Mouse (Mus musculus) stomach, embryonic 14.5 days (tissue): ENCODE data around the gene Zfp866. TPM values are rescaled to one million over a fixed set of nuclear protein-coding genes. Genes with fewer than 3 reads are reported as not detected.

Source experiments
- ATAC-seq: fragments of 200-750 bp; cut with Nextera tagmentation; 2 replicates; pipeline ENCODE4 v1.8.0; 2017; ENCODE audit warnings: low read depth, moderate TSS enrichment; ENCODE audit not compliant: insufficient number of reproducible peaks, insufficient read depth, low FRiP score
- H3K27ac ChIP-seq: fragments of 300-500 bp; sonication (generic); 2 replicates; pipeline ENCODE4 v1.5.1; 2014; ENCODE audit warnings: mild to moderate bottlenecking, low read length, moderate library complexity, mixed read lengths
- H3K27me3 ChIP-seq: fragments of 300-500 bp; sonication (generic); 2 replicates; pipeline ENCODE4 v1.6.1; 2014; ENCODE audit warnings: low read length, control low read depth, mixed read lengths; ENCODE audit not compliant: control insufficient read depth, insufficient read depth
- H3K36me3 ChIP-seq: fragments of 300-500 bp; sonication (generic); 2 replicates; pipeline ENCODE4 v1.6.1; 2014; ENCODE audit warnings: mild to moderate bottlenecking, control low read depth, low read length, moderate library complexity, mixed read lengths; ENCODE audit not compliant: control insufficient read depth, insufficient read depth
- H3K4me1 ChIP-seq: fragments of 300-500 bp; sonication (generic); 2 replicates; pipeline ENCODE4 v1.6.1; 2014; ENCODE audit warnings: low read length, control low read depth, mixed read lengths; ENCODE audit not compliant: control insufficient read depth, insufficient read depth
- H3K4me2 ChIP-seq: fragments of 300-500 bp; sonication (generic); replicated peaks from 2 replicates; pipeline ENCODE4 v1.6.1; 2014; ENCODE audit warnings: low read depth, low read length, control low read depth
- H3K4me3 ChIP-seq: fragments of 300-500 bp; sonication (generic); 2 replicates; pipeline ENCODE4 v1.5.1; 2014; ENCODE audit warnings: low read depth, low read length, control low read depth
- H3K9ac ChIP-seq: fragments of 300-500 bp; sonication (generic); replicated peaks from 2 replicates; pipeline ENCODE4 v1.6.1; 2014; ENCODE audit warnings: low read depth, mild to moderate bottlenecking, control low read depth, low read length, moderate library complexity, mixed read lengths
- H3K9me3 ChIP-seq: fragments of 300-500 bp; sonication (generic); 2 replicates; pipeline ENCODE4 v1.6.1; 2016; ENCODE audit warnings: low read depth, low read length, control low read depth; ENCODE audit not compliant: control insufficient read depth
- WGBS: fragments of 180-500 bp; shearing (Covaris S2); extraction: QIAGEN DNeasy Blood & Tissue Kit; methylation state at CpG from one replicate; pipeline ENCODE4 v1.1.7; 2014; 5-methylcytosine and 5-hydroxymethylcytosine counted together
- polyA plus RNA-seq: library from polyadenylated mRNA; unstranded; fragments of >200 nt; fragmentation: Nextera tagmentation; extraction: Ambion mirVana; gene quantifications from 2 replicates; pipeline ENCODE4 v1.2.1, GENCODE M21; 2014

Zfp866 gene
- polyA plus RNA-seq, 1 experiment from 2014 or later = 35.4 TPM

DNA sequence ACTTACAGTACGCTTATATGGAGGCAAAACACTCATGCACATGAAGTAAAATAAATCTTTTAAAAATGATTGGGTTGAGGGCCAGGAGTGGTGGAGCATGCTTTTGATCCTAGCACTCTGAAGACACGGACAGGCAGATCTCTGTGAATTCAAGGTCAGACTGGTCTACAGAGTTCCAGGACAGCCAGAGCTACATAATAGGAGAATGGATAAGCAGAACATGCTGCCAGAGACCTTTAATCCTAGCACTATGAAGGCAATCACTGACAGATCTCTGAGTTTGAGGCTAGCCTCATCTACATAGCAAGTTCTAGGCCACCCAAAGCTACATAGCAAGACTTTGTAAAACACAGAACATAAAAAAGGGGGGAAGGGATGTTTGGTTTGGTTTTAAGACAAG, 18.9 kb downstream of the Zfp866 start:
- Histone ChIP-seq H3K36me3 (peaks cover 24% of the 10 kb centered on the region), H3K4me3 (no peak overlapping the region), H3K27ac (no peak overlapping the region), H3K9me3 (peaks cover 5% of the 10 kb centered on the region; the same call in 1 of the 2 replicates), H3K27me3 (no peaks in the 10 kb centered on the region), H3K9ac (no peak overlapping the region), H3K4me2 (no peak overlapping the region), H3K4me1 (peaks cover 6% of the 10 kb centered on the region; the same call in 1 of the 2 replicates)
- no peak for ATAC-seq
- 83% methylated on average over 2 of the region's 2 CpGs for WGBS

DNA sequence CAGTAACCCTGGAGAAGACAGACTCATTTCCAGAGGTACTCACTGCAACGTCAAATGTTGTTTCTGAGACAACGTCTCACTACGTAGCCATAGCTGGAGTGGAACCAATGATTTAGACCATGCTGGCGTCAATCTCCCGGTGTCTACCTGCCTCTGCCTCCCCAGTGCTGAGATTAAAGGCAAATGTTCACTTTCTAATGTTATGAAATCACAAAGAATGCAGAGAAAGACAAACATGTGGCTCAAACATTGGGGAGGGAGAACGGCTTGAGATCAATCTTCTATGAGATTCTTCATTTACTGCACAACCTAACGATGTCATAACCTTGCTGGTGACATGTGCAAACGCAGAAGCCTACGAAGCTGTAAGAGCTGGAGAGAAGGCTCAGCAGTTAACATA, 19.8 kb downstream of the Zfp866 start:
- Histone ChIP-seq H3K4me3 (no peak overlapping the region), H3K9me3 (peaks cover 9% of the 10 kb centered on the region; the same call in 1 of the 2 replicates), H3K27ac (no peak overlapping the region), H3K36me3 (peaks cover 32% of the 10 kb centered on the region), H3K27me3 (no peaks in the 10 kb centered on the region), H3K4me2 (no peak overlapping the region), H3K9ac (no peak overlapping the region), H3K4me1 (peaks cover 6% of the 10 kb centered on the region; the same call in 1 of the 2 replicates)
- ATAC-seq = no peak
- 82% methylated on average over 9 of the region's 9 CpGs for WGBS

- Histone ChIP-seq H3K9ac (no peak overlapping the region), H3K4me2 (no peak overlapping the region), H3K36me3 (peaks cover 45% of the 10 kb centered on the region), H3K4me1 (no peaks in the 10 kb centered on the region), H3K27ac (no peak overlapping the region), H3K9me3 (peaks cover 11% of the 10 kb centered on the region; the same call in 1 of the 2 replicates), H3K4me3 (no peak overlapping the region), H3K27me3 (no peaks in the 10 kb centered on the region)
- 88% methylated on average over 4 of the region's 4 CpGs for WGBS
- ATAC-seq = no peak
These were observed 29.0 kb downstream of the Zfp866 start for GRCm38 (mm10) chr8:69761814-69762445.

DNA sequence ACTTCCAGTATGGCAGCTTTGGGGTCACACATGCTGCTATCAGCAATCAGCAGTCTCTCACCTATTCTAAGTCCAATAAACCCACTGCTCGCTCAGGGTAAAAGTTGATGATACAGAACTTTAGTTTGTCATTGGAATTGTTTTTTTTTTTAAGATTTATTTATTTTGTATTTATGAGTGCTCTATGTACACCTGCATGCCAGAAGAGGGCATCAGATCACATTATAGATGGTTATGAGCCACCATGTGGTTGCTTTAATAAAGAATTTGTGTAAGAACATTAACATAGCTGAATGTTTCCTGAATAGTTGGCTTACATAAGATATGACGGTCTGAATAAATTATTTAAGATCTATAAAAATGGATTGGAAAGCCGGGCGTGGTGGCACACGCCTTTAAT, 32.7 kb downstream of the Zfp866 start:
- H3K9me3 ChIP-seq = no peaks in the 10 kb centered on the region
- H3K27me3 ChIP-seq = no peaks in the 10 kb centered on the region
- 95% methylated on average over 5 of the region's 5 CpGs for WGBS
- H3K4me1 ChIP-seq = no peaks in the 10 kb centered on the region
- no peak for ATAC-seq
- H3K27ac ChIP-seq = no peak overlapping the region
- H3K4me3 ChIP-seq = no peak overlapping the region
- no peak overlapping the region for H3K4me2 ChIP-seq
- peaks cover 23% of the 10 kb centered on the region for H3K36me3 ChIP-seq
- no peak overlapping the region for H3K9ac ChIP-seq

DNA sequence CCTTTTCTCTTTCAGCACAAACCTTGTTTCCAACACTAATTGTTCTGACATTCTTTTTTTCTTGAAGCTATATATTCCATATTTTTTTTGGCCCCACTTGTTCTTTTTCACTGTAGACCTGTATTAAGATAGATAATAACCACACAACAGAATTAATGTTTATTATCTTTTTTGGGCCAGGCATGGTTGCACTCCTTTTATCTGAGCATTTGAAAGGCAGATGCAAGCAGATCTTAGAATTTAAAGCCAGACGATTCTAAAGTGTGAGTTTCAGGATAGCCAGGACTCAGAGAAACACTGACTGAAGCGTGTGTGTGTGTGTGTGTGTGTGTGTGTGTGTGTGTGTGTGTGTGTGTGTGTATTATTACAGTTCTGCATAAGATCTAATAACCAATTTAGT, 38.5 kb downstream of the Zfp866 start:
- H3K9me3 ChIP-seq = no peaks in the 10 kb centered on the region

DNA sequence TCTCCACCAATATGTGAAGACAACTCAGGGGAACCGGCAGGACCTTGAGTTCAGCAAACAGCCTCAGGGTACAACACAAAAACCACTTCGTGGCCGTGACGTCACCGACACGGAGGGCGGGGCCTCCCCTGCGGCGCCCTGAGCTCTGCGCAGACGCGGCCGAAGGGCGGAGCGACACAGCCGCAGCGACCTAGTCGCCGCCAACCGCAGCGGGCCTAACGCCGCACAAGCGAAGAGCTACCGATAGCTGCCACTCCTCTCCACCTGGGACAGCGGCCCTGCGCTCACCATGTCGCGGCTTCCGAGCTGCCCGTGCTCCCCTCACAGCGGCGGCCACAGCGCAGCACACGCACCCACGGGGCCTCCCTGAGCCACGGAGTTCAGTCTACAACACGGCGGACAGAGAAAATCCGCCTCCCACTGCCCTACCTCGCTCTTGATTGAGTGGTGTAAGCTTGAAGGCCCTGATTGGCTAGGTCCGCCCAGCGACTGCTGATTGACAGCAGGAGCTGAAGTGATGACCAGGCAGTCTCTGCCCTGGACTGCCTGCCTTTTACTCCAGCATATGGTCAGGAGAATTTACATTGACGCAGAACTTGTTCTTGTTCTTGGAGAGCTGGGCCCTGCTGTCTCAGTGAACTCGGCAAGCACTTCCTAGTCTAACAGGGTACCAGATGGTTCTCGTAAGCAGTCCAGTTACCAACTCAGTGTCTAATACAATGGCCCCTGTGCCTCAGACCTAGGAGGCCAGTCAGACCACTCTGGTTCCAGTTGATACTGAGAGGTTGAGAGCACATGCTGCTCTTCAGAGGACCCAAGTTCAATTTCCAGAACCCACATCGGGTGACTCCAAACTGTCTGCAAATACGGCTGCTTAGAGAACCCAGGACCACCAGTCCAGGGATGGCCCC, 41.2 kb downstream of the Zfp866 start, which contains the start of gene Zfp963:
Gene Zfp963 (minus strand): TSS at position 427 of the 911 bp plus-strand sequence.
- peak within 1 kb of the TSS; percentile 62 for H3K4me3 ChIP-seq
- no peaks in the 10 kb centered on the region for H3K9me3 ChIP-seq
- peaks cover 8% of the 10 kb centered on the region; the same call in 1 of the 2 replicates for H3K4me1 ChIP-seq
- ATAC-seq = peak; percentile 99
- WGBS = 2% methylated on average over 48 of the region's 48 CpGs
- H3K27me3 ChIP-seq = no peaks in the 10 kb centered on the region
- H3K4me2 ChIP-seq = peak within 1 kb of the TSS; percentile 43
- H3K9ac ChIP-seq = peak within 1 kb of the TSS; percentile 75
- 0 out of 2 replicates have a peak, but pooled peaks cover 3% of the 10 kb centered on the region for H3K36me3 ChIP-seq
- peak within 1 kb of the TSS; percentile 93 for H3K27ac ChIP-seq

More for the DNA sequence above, 38.5 kb downstream of the Zfp866 start:
- Histone ChIP-seq H3K4me3 (no peak overlapping the region), H3K27ac (no peak overlapping the region), H3K4me2 (no peak overlapping the region), H3K27me3 (no peaks in the 10 kb centered on the region), H3K36me3 (peaks cover 15% of the 10 kb centered on the region), H3K4me1 (peaks cover 8% of the 10 kb centered on the region; the same call in 1 of the 2 replicates), H3K9ac (no peak overlapping the region)
- no peak for ATAC-seq
- 90% methylated on average over 2 of the region's 2 CpGs for WGBS

DNA sequence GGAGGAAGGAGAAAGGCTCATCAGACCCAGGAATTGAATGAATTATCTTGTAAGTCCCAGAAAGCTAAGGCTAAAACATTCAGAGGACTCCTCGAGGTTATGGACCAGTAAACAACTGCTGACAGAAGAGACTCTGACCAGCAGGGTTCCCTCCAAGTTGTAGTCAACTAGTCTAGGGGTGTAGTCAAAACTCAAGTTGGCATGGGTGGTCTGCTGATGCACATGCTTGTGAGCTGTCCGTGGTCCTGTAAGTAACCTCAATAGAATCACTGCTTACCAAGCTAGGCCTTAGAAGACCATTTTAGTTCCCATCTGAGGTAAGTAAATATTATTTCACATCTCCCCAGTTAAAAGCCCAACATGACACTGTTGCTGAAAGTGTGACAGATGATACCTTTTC, 49.7 kb downstream of the Zfp866 start:
- Histone ChIP-seq H3K4me3 (no peak overlapping the region), H3K36me3 (peaks cover 9% of the 10 kb centered on the region), H3K27me3 (no peaks in the 10 kb centered on the region), H3K9me3 (no peaks in the 10 kb centered on the region), H3K27ac (no peak overlapping the region), H3K4me2 (no peak overlapping the region), H3K4me1 (no peaks in the 10 kb centered on the region), H3K9ac (no peak overlapping the region)
- ATAC-seq = no peak
- 82% methylated on average over 2 of the region's 2 CpGs for WGBS

GRCm38 (mm10) chr8:69740763-69741162, 50.2 kb downstream of the Zfp866 start:
- H3K36me3 ChIP-seq = peaks cover 9% of the 10 kb centered on the region
- no peak overlapping the region for H3K4me2 ChIP-seq
- no peaks in the 10 kb centered on the region for H3K4me1 ChIP-seq
- H3K27ac ChIP-seq = no peak overlapping the region
- whole genome bisulfite sequencing = 85% methylated on average over 6 of the region's 6 CpGs
- H3K27me3 ChIP-seq = no peaks in the 10 kb centered on the region
- no peaks in the 10 kb centered on the region for H3K9me3 ChIP-seq
- no peak for ATAC-seq
- H3K9ac ChIP-seq = no peak overlapping the region
- H3K4me3 ChIP-seq = no peak overlapping the region
